Mouse (Mus musculus): ENCODE measurements around the gene Socs4. TPM values are rescaled to one million over a fixed set of nuclear protein-coding genes. Genes with fewer than 3 reads are reported as not detected.
A peak's percentile ranks its signal among the peaks of the same experiment; 100 is the strongest.
"Not testable (repeated sequence)": the region's sequence is repeated elsewhere in the genome, so short reads cannot be mapped to it uniquely, and the experiment has no call there.

The Socs4 gene
- total RNA-seq, 2 experiments from 2014 or later, result 6.2 to 6.5 TPM

GRCm38 (mm10) chr14:47285271-47285670, 8.5 kb downstream of the Socs4 start:
- no peak for DNase-seq
- intact Hi-C loops (cut with DNase I), result no loop called here

DNA sequence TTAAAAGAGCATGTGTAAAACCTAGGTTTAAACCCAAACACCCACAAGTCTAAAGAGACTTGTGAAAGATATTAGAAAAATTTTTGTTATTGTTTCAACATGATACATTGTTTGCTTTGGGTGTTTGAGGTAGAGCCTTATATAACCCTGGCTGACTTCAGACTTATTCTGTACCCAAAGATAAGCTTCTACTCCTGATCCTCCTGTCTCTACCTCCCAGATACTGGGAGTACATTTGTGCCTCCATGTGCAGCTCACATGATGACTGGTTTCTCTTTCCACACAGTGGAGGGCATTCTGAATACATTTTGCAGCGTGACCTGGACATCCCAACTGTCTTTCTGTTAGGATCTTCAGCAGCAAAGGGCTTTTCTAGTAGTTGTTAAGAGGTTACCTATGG, 9.5 kb downstream of the Socs4 start:
- no peak for DNase-seq
- intact Hi-C loops (cut with DNase I), result no loop called here

- DNase-seq, result no peak
- intact Hi-C loops (cut with DNase I), result no loop called here
Observed at GRCm38 (mm10) chr14:47287021-47287420, 10.3 kb downstream of the Socs4 start.

GRCm38 (mm10) chr14:47291772-47292171, 15.0 kb downstream of the Socs4 start:
- intact Hi-C loops (cut with DNase I), result no loop called here
- no peak for DNase-seq

DNA sequence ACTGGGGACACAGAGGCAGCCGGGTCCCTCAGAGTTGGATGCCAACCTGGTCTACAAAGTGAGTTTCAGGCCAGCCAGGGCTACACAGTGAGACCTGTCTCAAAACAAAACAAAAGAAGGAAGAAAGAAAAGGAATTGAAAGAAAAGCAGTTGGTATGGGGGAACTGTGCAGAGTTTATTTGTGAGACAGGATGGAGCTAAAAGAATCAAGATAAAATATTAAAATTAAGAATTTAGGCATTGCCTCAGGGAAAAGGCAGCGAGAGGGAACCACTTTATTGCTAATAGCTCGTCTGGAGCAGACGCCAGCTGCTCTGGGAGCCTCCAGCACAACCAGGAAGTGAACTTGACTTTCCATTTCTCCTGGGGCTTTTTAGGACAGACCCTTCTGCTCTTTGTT, 17.4 kb downstream of the Socs4 start:
- intact Hi-C loops (cut with DNase I), result no loop called here
- no peak for DNase-seq

GRCm38 (mm10) chr14:47296232-47296631, 19.5 kb downstream of the Socs4 start:
- no peak for DNase-seq
- intact Hi-C loops (cut with DNase I), result no loop called here

- intact Hi-C loops (cut with DNase I), result no loop called here
- DNase-seq, result peak; percentile 89 to 91
Observed at GRCm38 (mm10) chr14:47297785-47298407, 21.2 kb downstream of the Socs4 start, which contains the start of gene Mapk1ip1l. Gene Mapk1ip1l, plus strand, starts transcription at chr14:47298266.

DNA sequence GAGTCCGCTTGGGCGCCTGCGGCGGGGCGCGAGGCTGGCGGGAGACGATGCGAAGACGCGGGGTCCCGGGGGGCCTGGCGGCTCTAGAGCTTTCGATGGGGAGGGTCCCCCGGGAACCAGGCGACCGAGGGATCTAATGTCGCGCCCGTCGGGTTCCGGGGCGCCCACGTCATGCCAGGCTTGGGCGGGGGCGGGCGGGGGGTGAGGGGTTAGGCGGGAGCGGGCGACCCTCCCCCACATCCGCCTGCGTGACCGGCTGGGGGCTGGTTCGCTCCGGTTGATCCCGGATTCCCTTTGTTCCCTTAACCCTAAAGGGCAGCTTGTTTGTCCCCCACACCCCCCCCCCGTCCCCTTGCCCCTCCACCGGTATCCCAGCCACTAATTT, 21.7 kb downstream of the Socs4 start:
- DNase-seq, result no peak
- intact Hi-C loops (cut with DNase I), result no loop called here

- DNase-seq, result no peak
- intact Hi-C loops (cut with DNase I), result no loop called here
Observed at GRCm38 (mm10) chr14:47298819-47299261, 22.1 kb downstream of the Socs4 start.

DNA sequence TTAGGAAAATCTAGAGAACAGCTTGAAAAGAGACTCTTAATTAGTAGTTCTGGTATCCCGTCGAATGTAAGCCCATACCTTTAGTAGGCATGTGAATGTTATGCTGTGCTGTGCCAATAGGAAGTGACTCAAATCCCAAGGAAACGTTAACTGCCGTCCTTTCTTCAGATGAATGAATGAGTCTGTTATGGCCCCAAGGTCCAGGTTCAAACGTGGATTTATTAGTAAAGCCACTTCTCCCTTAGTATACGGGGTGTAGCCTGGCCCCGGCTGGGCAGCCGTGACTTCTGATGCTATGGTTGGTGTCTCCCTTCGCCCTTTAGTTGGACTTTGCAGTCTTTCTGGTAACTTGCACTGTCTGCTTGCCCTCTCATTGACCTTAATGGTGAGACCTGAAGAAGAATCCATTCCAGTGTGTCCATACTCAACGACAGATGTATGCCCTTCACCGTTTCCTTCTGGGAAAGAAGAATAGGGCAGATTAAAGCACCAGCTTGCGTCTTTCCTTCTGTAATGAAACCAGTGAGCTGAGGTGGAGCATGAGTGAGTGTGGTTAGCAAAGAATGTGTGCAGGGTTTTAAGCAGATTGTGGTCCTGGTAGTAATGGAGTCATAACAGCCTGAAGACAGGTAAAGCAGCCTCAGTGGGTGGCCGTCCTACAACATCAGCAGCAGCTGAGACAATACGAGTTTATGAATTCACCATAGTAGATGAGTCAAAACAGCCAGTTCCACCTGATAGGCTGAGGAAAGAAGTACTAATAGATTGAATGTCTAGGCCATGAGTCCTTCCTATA, 26.4 kb downstream of the Socs4 start:
- intact Hi-C loops (cut with DNase I), result no loop called here
- no peak for DNase-seq

GRCm38 (mm10) chr14:47304814-47305405, 28.2 kb downstream of the Socs4 start:
- intact Hi-C loops (cut with DNase I), result no loop called here

DNA sequence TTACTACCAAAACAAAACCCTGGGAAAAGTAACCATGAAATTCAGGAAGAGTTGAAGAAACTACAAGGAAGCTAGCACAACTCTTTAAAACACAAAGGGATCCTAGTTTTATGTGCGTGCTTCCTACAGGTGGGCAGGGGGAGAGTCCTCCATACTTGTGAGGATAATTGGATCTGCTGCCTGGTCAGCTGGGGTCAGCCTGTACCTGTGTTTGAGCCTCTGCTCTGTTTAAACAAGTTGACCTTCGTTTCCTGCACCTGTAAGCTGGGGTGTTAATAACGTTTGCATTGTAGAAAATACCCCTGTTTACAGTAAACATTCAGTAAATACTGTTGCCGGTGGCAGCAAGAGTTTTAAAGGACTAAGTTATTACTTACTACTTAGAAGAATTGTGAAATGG, 29.2 kb downstream of the Socs4 start:
- intact Hi-C loops (cut with DNase I), result no loop called here

More at GRCm38 (mm10) chr14:47304814-47305405, 28.2 kb downstream of the Socs4 start:
- DNase-seq, result no peak

GRCm38 (mm10) chr14:47307669-47308068, 30.9 kb downstream of the Socs4 start:
- no peak for DNase-seq
- intact Hi-C loops (cut with DNase I), result no loop called here

More for the DNA sequence above, 29.2 kb downstream of the Socs4 start:
- DNase-seq, result no peak

- DNase-seq, result no peak
- intact Hi-C loops (cut with DNase I), result loop anchor here (1.0 kb wide), 1 partner anchor 18 kb away; no protein-coding TSS in a partner anchor
Observed at GRCm38 (mm10) chr14:47309061-47309460, 32.3 kb downstream of the Socs4 start.

DNA sequence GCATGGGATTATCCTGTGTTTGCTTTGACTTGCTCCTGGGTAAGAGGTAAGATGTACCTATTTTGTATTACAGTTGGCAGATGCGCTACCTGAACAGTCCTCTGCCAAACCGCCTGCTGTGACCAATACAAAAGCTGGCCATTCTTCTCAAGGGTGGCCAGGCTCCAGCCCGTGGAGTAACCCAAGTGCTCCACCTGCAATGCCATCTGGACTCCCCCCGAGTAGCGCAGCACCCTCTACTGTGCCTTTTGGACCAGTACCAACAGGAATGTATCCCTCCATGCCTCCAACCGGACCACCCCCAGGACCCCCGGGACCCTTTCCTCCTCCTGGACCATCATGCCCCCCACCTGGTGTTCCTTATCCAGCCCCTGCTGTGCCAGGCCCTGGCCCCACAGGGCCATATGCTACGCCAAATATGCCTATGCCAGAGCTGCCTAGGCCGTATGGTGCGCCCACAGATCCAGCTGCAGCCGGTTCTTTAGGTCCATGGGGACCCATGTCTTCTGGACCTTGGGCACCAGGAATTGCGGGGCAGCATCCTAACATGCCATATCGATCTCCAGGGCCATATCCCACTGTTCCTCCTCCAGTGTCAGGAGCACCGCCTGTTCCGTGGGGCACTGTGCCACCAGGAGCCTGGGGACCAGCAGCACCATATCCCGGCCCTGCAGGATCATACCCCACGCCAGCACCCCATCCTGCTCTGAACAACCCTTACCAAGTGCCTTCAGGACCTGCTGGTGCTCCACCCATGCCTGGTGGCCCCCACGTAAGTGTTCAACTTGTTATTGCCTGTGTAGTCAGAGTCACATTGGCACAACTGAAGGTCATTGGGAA, 33.8 kb downstream of the Socs4 start:
- no peak for DNase-seq
- intact Hi-C loops (cut with DNase I), result no loop called here

DNA sequence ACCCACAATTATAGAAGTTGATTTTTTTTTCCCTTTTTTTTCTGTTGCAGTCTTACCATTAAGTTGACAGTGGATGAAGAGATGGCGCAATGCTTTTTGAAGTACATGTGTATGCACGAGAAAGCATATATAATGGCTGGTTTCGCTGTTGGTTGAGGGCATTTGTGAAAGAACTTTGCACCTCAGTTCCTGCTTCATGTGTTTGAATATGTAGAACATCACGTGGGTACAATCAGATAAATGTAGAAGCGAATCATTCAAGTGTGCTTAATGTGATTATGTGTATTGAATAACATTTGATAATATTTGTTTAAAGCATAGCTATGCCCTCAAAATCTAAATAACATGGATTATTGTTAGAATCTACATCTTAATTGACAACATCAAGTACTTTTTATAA, 42.6 kb downstream of the Socs4 start:
- intact Hi-C loops (cut with DNase I), result no loop called here
- DNase-seq, result no peak

DNA sequence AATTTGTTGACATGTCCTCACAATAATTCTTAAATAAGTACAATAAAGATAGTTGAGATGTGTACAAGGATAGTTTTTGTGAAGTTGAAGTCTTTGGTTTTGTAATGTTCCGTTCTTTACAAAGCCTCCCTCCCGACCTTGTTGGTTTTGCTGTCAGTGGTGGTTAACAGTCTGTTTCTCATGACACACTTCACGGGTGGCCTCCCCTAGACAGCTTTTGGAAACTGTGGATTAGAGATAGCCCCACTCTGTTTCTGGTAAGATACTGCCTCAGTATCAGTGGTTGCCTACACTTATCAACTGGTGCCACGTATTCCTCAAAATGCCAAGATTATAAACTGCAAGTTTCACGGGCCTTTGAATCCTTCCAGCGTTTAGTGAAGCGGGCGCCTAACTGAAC, 44.9 kb downstream of the Socs4 start:
- DNase-seq; intact Hi-C loops (cut with DNase I): not testable (repeated sequence)

GRCm38 (mm10) chr14:47325965-47326761, 49.4 kb downstream of the Socs4 start:
- intact Hi-C loops (cut with DNase I), result no loop called here
- DNase-seq, result no peak

- intact Hi-C loops (cut with DNase I), result loop anchor here (1.0 kb wide), 1 partner anchor 18 kb away; no protein-coding TSS in a partner anchor
- DNase-seq, result no peak
Observed at GRCm38 (mm10) chr14:47327347-47327746, 50.6 kb downstream of the Socs4 start.

DNA sequence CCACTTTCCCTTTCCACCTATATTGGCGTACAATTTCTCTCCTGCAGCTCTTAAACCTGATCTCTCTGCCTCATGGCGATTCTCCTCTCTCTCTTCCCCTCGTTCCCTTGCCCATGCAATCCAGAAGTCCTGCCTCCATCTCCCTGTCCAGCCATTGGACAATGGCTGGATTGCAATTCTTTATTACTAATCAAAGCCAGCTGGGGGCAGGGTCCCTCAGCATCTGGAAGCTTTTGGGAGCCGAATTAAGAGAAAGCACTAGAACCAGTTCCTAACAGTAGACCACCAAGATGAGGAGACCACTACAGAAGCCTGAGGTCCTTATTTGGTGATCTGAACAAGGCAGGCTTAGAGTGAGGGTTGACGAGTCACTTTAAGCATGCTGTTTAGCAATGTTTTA, 55.2 kb downstream of the Socs4 start:
- intact Hi-C loops (cut with DNase I), result loop anchor here (10.0 kb wide), 1 partner anchor 203 kb away; no protein-coding TSS in a partner anchor
- no peak for DNase-seq
